Mouse (Mus musculus) lung, adult 2 months (tissue): ENCODE measurements at regions not wholly inside any gene's neighbourhood (a gene's known extent, or its start where the extent isn't known, plus 50 kb on each side); places are given as distances from the start of the nearest gene placed in this dataset.

ENCODE experiments used
- CTCF ChIP-seq: fragments of 200-500 bp; IDR thresholded peaks from 2 replicates; pipeline ENCODE4 v1.5.1; 2011; ENCODE audit warnings: mild to moderate bottlenecking, low read length, control low read depth; ENCODE audit not compliant: insufficient read depth
- POLR2A ChIP-seq: fragments of 200-500 bp; IDR thresholded peaks from 2 replicates; pipeline ENCODE4 v1.6.1; 2011; ENCODE audit warnings: low read depth, mild to moderate bottlenecking, control low read depth, low read length, borderline replicate concordance; ENCODE audit errors: extremely low read depth

GRCm38 (mm10) chr7:117859419-117859818 is 256.6 kb downstream of the Rps15a start:
- no peak for TF ChIP-seq POLR2A
- no peak for TF ChIP-seq CTCF
